Mouse (Mus musculus) stomach, embryonic 15.5 days (tissue): ENCODE measurements around the gene Sh3pxd2a. TPM values are rescaled to one million over a fixed set of nuclear protein-coding genes. Genes with fewer than 3 reads are reported as not detected.

Experiments
- ATAC-seq: fragments of 200-750 bp; cut with Nextera tagmentation; 2 replicates; pipeline ENCODE4 v1.8.0; 2017; ENCODE audit warnings: low read depth, moderate number of reproducible peaks, moderate TSS enrichment; ENCODE audit not compliant: insufficient read depth, low FRiP score
- H3K27ac ChIP-seq: fragments of 300-500 bp; sonication (generic); 2 replicates; pipeline ENCODE4 v1.5.1; 2015; ENCODE audit warnings: mild to moderate bottlenecking, inconsistent platforms
- H3K27me3 ChIP-seq: fragments of 300-500 bp; sonication (generic); replicated peaks from 2 replicates; pipeline ENCODE4 v1.6.1; 2015; ENCODE audit warnings: inconsistent platforms
- H3K36me3 ChIP-seq: fragments of 300-500 bp; sonication (generic); 2 replicates; pipeline ENCODE4 v1.6.1; 2015; ENCODE audit warnings: inconsistent platforms
- H3K4me1 ChIP-seq: fragments of 300-500 bp; sonication (generic); 2 replicates; pipeline ENCODE4 v1.6.1; 2015; ENCODE audit warnings: inconsistent platforms
- H3K4me2 ChIP-seq: fragments of 300-500 bp; sonication (generic); 2 replicates; pipeline ENCODE4 v1.6.1; 2015; ENCODE audit warnings: mild to moderate bottlenecking, inconsistent platforms
- H3K4me3 ChIP-seq: fragments of 300-500 bp; sonication (generic); replicated peaks from 2 replicates; pipeline ENCODE4 v1.5.1; 2015; ENCODE audit warnings: inconsistent platforms
- H3K9ac ChIP-seq: fragments of 300-500 bp; sonication (generic); 2 replicates; pipeline ENCODE4 v1.6.1; 2015; ENCODE audit warnings: inconsistent platforms
- H3K9me3 ChIP-seq: fragments of 300-500 bp; sonication (generic); 2 replicates; pipeline ENCODE4 v1.6.1; 2016; ENCODE audit warnings: inconsistent platforms
- WGBS: fragments of 180-500 bp; shearing (Covaris S2); methylation state at CpG from one replicate; pipeline ENCODE4 v1.1.7; 2015; 5-methylcytosine and 5-hydroxymethylcytosine counted together
- polyA plus RNA-seq: library from polyadenylated mRNA; unstranded; fragments of >200 nt; fragmentation: Nextera tagmentation; extraction: Ambion mirVana; gene quantifications from 2 replicates; pipeline ENCODE4 v1.2.1, GENCODE M21; 2015

The Sh3pxd2a gene
- polyA plus RNA-seq, 1 experiment from 2014 or later, result 6.8 TPM

DNA sequence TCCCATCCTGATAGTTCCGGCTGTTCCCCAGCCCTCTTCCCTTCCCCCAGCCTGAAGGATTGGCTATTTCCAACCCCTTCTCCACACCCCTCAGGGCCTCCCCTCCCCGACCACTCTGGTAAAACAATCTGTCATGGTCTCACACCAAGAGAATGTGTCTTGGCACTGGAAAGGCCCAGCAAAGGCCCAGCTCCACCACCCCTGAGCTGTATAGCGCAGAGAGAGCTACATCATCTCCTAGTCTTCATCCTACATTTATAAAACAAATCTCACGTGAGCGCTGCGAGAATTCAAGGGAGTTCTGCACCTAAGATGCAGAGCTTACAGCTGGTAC lies 21.9 kb downstream of the Sh3pxd2a start:
- no peak for ATAC-seq
- WGBS, result 61% methylated on average over 6 of the region's 6 CpGs
- peaks cover 82% of the 10 kb centered on the region for H3K4me1 ChIP-seq
- no peaks in the 10 kb centered on the region for H3K27me3 ChIP-seq
- 0 out of 2 replicates have a peak overlapping the region, but pooled peaks have one; percentile 10 for H3K27ac ChIP-seq
- no peaks in the 10 kb centered on the region for H3K9me3 ChIP-seq
- H3K4me2 ChIP-seq, result no peak overlapping the region
- no peak overlapping the region for H3K9ac ChIP-seq
- H3K4me3 ChIP-seq, result no peak overlapping the region
- H3K36me3 ChIP-seq, result no peaks in the 10 kb centered on the region

DNA sequence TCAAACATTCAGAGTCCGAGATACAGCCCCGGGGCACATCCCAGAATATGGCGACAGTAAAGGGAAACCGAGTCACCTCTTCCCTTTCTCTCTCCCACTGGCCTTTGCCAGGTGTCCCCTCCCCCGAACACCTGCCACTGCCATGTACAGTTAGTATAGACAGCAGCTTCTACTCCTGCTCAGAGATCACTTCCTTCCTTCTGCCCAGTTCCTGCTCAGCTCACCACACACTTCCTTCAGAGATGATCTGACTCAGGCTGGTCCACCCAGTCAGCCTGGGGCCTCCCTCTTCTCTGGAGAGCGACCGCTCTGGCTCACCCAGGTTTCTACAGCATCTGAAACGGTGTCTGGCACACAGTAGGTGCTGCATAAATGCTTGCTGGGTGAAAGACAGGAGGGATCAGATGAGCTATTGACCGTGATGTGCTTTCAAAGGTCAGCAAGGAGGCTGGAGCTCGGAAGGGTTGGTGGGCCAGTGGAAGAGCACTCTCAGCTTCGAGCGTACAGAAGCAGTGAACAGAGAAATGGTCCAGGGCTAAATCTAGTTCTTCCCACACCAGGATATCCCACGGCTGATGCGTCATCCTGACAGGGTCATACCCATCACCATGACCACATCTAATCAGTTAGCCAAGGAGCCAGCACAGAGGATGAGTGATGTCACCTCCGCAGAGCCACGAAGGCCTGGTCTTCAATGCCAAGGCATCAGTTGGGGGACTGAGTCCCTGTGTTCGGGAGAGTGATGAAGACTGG lies 22.5 kb downstream of the Sh3pxd2a start:
- Histone ChIP-seq H3K4me1 (peaks cover 76% of the 10 kb centered on the region), H3K27ac (0 out of 2 replicates have a peak overlapping the region, but pooled peaks have one; percentile 10), H3K4me2 (no peak overlapping the region), H3K4me3 (no peak overlapping the region), H3K36me3 (no peaks in the 10 kb centered on the region), H3K9ac (no peak overlapping the region), H3K27me3 (no peaks in the 10 kb centered on the region), H3K9me3 (no peaks in the 10 kb centered on the region)
- WGBS, result 83% methylated on average over 17 of the region's 17 CpGs
- ATAC-seq, result no peak

- no peaks in the 10 kb centered on the region for H3K27me3 ChIP-seq
- H3K9me3 ChIP-seq, result no peaks in the 10 kb centered on the region
- H3K4me2 ChIP-seq, result no peak overlapping the region
- no peak for ATAC-seq
- WGBS, result 84% methylated on average over 4 of the region's 4 CpGs
- peaks cover 69% of the 10 kb centered on the region for H3K4me1 ChIP-seq
- H3K4me3 ChIP-seq, result no peak overlapping the region
- no peaks in the 10 kb centered on the region for H3K36me3 ChIP-seq
- H3K9ac ChIP-seq, result no peak overlapping the region
- H3K27ac ChIP-seq, result no peak overlapping the region
Observed at GRCm38 (mm10) chr19:47440967-47441366, 23.2 kb downstream of the Sh3pxd2a start.

DNA sequence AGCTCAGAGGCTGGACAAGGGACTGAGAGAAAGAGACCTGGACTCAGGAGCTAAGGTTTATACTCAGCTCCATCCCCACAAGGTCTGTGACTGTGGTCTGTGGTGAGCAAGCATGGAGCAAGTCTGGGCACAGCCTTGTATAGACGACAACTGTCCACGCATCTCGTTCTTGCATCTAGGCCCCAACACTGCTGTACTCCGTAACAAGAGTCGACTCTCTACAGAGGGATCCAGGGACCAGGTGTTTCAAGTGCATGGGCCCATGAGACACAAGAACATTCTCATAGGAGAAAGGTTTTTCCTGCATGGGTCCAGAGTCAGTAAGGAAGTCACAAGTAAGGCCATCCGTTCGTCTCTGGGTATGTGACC lies 23.8 kb downstream of the Sh3pxd2a start:
- Histone ChIP-seq H3K9me3 (no peaks in the 10 kb centered on the region), H3K27me3 (no peaks in the 10 kb centered on the region), H3K27ac (no peak overlapping the region), H3K4me3 (no peak overlapping the region), H3K36me3 (no peaks in the 10 kb centered on the region), H3K4me1 (peaks cover 63% of the 10 kb centered on the region), H3K4me2 (no peak overlapping the region), H3K9ac (no peak overlapping the region)
- 87% methylated on average over 7 of the region's 7 CpGs for WGBS
- no peak for ATAC-seq

DNA sequence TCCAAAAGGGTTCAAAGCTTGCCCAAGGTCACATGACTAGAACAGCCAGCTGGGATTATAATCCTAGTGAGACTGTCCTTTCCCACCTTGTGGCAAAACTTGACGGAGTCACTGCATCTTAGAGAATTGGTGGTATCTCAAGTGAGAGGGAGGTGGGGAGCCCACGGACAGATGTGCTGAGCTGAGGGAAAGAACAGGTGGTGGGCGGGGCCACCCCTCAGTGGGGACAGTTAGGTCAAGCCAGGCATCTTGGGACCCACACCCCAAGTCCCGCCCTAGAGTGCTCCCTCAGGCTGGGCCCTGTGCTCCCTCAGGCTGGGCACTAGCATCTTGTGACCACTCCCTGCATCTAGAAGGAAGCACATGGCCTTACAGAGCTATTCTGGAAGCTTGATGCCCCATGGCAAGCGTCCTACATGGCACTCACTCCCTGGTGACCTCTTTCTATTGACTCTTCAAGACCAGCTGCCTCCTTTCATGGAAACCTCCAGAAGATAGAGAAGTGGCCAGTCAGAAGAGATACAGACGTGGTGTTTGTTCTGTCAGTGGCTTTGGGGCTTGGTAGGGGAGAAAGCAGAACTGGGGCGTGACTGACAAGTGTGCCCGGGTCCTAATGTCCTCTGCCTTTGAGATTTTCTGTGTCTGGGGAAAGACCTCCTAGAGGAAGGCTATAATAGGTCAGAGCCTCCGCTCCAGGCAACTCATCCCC lies 24.3 kb downstream of the Sh3pxd2a start:
- no peak for ATAC-seq
- Histone ChIP-seq H3K9me3 (no peaks in the 10 kb centered on the region), H3K36me3 (no peaks in the 10 kb centered on the region), H3K4me2 (no peak overlapping the region), H3K4me1 (peaks cover 58% of the 10 kb centered on the region), H3K4me3 (no peak overlapping the region), H3K27me3 (no peaks in the 10 kb centered on the region), H3K27ac (no peak overlapping the region), H3K9ac (no peak overlapping the region)
- WGBS, result 81% methylated on average over 9 of the region's 9 CpGs

DNA sequence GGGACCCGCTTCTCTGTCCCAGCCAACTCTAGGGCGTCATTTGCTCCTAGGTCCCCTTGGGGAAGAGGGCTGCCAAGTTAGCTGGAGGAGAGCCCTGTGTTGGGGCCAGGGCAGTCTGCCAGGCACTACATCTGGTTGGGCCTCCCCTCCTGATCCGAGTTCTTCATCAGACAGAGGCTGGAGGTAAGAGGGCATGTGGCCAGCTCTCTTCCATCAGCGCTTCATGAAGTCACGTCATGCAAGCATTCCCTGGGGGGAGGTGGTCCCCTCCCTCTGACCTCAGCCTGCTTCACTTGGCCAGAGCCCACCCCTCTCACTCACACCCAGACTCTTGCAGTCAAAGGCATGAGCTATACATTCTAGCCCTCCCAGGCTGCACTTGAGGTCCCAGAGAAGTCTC lies 25.8 kb downstream of the Sh3pxd2a start:
- no peak overlapping the region for H3K4me2 ChIP-seq
- H3K9me3 ChIP-seq, result no peaks in the 10 kb centered on the region
- ATAC-seq, result peak; percentile 61
- H3K27me3 ChIP-seq, result no peaks in the 10 kb centered on the region
- no peaks in the 10 kb centered on the region for H3K36me3 ChIP-seq
- peaks cover 45% of the 10 kb centered on the region for H3K4me1 ChIP-seq
- H3K9ac ChIP-seq, result no peak overlapping the region
- 41% methylated on average over 5 of the region's 5 CpGs for WGBS
- H3K4me3 ChIP-seq, result no peak overlapping the region
- H3K27ac ChIP-seq, result peak overlapping the region; percentile 71

GRCm38 (mm10) chr19:47437040-47437439 lies 27.2 kb downstream of the Sh3pxd2a start:
- Histone ChIP-seq H3K4me3 (no peak overlapping the region), H3K4me2 (no peak overlapping the region), H3K27ac (peak overlapping the region; percentile 49), H3K27me3 (no peaks in the 10 kb centered on the region), H3K4me1 (peaks cover 38% of the 10 kb centered on the region), H3K9me3 (no peaks in the 10 kb centered on the region), H3K36me3 (no peaks in the 10 kb centered on the region), H3K9ac (no peak overlapping the region)
- ATAC-seq, result no peak
- 87% methylated on average over 4 of the region's 4 CpGs for WGBS

DNA sequence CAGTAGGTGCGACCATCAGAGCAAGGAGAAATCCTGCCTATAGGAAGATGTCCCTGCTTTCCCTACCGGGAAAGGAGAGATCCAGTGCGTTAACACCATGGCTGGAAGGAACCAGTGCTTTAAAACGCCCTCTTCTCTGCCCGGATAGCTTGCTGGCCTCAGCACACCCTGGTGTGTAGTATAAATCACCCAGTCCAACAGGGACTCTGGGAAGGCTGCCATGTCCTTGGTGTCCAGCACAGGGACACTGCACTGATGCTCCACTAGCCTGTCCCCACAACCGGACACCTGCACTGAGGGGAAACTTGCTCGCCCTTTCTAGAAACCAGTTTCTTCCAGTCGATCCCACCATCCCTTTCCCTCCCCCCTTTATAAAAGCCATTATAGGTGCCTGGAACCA lies 28.0 kb downstream of the Sh3pxd2a start:
- H3K4me3 ChIP-seq, result no peak overlapping the region
- no peak overlapping the region for H3K4me2 ChIP-seq
- H3K27ac ChIP-seq, result 0 out of 2 replicates have a peak overlapping the region, but pooled peaks have one; percentile 12
- no peaks in the 10 kb centered on the region for H3K36me3 ChIP-seq
- peaks cover 42% of the 10 kb centered on the region for H3K4me1 ChIP-seq
- no peak for ATAC-seq
- H3K27me3 ChIP-seq, result no peaks in the 10 kb centered on the region
- H3K9me3 ChIP-seq, result no peaks in the 10 kb centered on the region
- 82% methylated on average over 8 of the region's 8 CpGs for WGBS
- no peak overlapping the region for H3K9ac ChIP-seq

GRCm38 (mm10) chr19:47434655-47435054 lies 29.5 kb downstream of the Sh3pxd2a start:
- H3K27me3 ChIP-seq, result no peaks in the 10 kb centered on the region
- WGBS, result 95% methylated on average over 14 of the region's 14 CpGs
- no peaks in the 10 kb centered on the region for H3K36me3 ChIP-seq
- no peaks in the 10 kb centered on the region for H3K9me3 ChIP-seq
- H3K27ac ChIP-seq, result no peak overlapping the region
- no peak overlapping the region for H3K4me2 ChIP-seq
- H3K4me1 ChIP-seq, result peaks cover 33% of the 10 kb centered on the region
- H3K4me3 ChIP-seq, result no peak overlapping the region
- no peak overlapping the region for H3K9ac ChIP-seq
- no peak for ATAC-seq

DNA sequence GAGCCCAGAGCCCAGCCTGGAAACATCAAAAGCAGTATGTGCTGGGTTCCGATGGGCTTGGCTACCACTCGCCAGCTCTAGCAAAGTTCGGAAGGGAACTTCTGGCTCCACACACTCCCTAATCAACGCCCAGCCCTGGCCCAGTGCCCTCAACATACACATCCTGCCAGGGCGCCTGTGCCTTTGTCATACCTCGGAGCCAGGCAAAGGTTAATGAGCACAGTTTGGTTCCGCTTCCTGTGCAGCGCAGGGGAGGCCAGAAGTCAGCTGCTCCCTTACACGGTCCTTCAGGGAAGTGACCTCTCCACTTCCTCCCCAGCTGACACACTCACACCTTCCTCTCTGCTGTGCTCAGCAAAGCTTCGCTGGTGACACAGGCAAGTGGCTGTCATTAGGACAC lies 31.9 kb downstream of the Sh3pxd2a start:
- 45% methylated on average over 10 of the region's 10 CpGs for WGBS
- Histone ChIP-seq H3K36me3 (no peaks in the 10 kb centered on the region), H3K27me3 (no peaks in the 10 kb centered on the region), H3K9ac (no peak overlapping the region), H3K4me2 (no peak overlapping the region), H3K27ac (peak overlapping the region; percentile 36; the same call in 1 of the 2 replicates), H3K4me1 (peaks cover 36% of the 10 kb centered on the region), H3K4me3 (no peak overlapping the region), H3K9me3 (no peaks in the 10 kb centered on the region)
- ATAC-seq, result no peak; the same call in 1 of the 2 replicates

- Histone ChIP-seq H3K4me3 (no peak overlapping the region), H3K4me2 (no peak overlapping the region), H3K36me3 (no peaks in the 10 kb centered on the region), H3K27ac (peak overlapping the region; percentile 36), H3K9ac (no peak overlapping the region), H3K4me1 (peaks cover 36% of the 10 kb centered on the region), H3K27me3 (no peaks in the 10 kb centered on the region), H3K9me3 (no peaks in the 10 kb centered on the region)
- WGBS, result 58% methylated on average over 11 of the region's 11 CpGs
- peak; percentile 82 for ATAC-seq
Observed at GRCm38 (mm10) chr19:47431189-47431931, 32.8 kb downstream of the Sh3pxd2a start.

DNA sequence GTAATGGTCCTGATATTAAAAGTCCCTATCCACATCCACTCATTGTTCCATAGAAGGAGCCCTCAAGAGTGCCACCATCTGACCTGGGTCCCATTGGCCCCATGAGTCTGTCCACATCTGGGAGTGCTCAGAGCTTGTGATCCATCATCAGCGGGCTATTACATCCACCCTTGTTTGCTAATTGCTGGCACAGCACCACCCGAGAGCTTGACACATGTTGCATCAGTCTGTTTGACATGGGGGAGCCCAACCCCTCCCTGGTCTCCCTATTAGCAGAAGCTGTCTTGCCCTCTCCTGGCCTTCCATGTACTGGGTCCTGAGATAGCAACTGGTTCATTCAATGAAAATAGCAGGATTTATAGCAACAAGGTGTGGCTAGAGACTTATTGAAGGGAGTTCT lies 34.0 kb downstream of the Sh3pxd2a start:
- WGBS, result 97% methylated on average over 2 of the region's 2 CpGs
- Histone ChIP-seq H3K27me3 (no peaks in the 10 kb centered on the region), H3K4me3 (no peak overlapping the region), H3K9me3 (no peaks in the 10 kb centered on the region), H3K9ac (no peak overlapping the region), H3K36me3 (no peaks in the 10 kb centered on the region), H3K4me1 (peaks cover 40% of the 10 kb centered on the region), H3K4me2 (no peak overlapping the region), H3K27ac (no peak overlapping the region)
- no peak for ATAC-seq
